Mouse (Mus musculus) urinary bladder, postnatal 4 days (tissue): ENCODE data around the gene Rec114.

Experiments used
- DNase-seq, 2 experiments: peaks; one replicate each; pipeline ENCODE4 v3.0.0; 2021 to 2022; ENCODE audit warnings: low spot score in 2 of 2

Gene Rec114

GRCm38 (mm10) chr9:58662791-58663190, 81.0 kb downstream of the Rec114 start:
- DNase-seq, result no peak

- DNase-seq, result no peak
These were observed 81.8 kb downstream of the Rec114 start for GRCm38 (mm10) chr9:58662007-58662406.

- no peak for DNase-seq
These were observed 83.1 kb downstream of the Rec114 start for GRCm38 (mm10) chr9:58660673-58661072.

GRCm38 (mm10) chr9:58659989-58660388, 83.8 kb downstream of the Rec114 start:
- no peak for DNase-seq

GRCm38 (mm10) chr9:58659331-58659730, 84.4 kb downstream of the Rec114 start:
- DNase-seq, result no peak

GRCm38 (mm10) chr9:58658596-58659309, 85.0 kb downstream of the Rec114 start:
- DNase-seq, result no peak

- no peak for DNase-seq
These were observed 85.8 kb downstream of the Rec114 start for GRCm38 (mm10) chr9:58657735-58658512.

GRCm38 (mm10) chr9:58656824-58657223, 86.9 kb downstream of the Rec114 start:
- no peak for DNase-seq

GRCm38 (mm10) chr9:58656396-58656795, 87.4 kb downstream of the Rec114 start:
- DNase-seq, result no peak

- DNase-seq, result no peak
These were observed 89.3 kb downstream of the Rec114 start for GRCm38 (mm10) chr9:58654494-58654893.

GRCm38 (mm10) chr9:58651993-58652392, 91.8 kb downstream of the Rec114 start:
- DNase-seq, result no peak

- DNase-seq, result no peak
These were observed 94.5 kb downstream of the Rec114 start for GRCm38 (mm10) chr9:58649265-58649626.

GRCm38 (mm10) chr9:58648406-58649264, 95.1 kb downstream of the Rec114 start:
- DNase-seq, result no peak

GRCm38 (mm10) chr9:58630441-58630840, 113.3 kb downstream of the Rec114 start:
- no peak for DNase-seq

GRCm38 (mm10) chr9:58627197-58627596, 116.6 kb downstream of the Rec114 start:
- DNase-seq, result no peak

GRCm38 (mm10) chr9:58623009-58623408, 120.8 kb downstream of the Rec114 start:
- no peak for DNase-seq

- DNase-seq, result no peak
These were observed 128.5 kb downstream of the Rec114 start for GRCm38 (mm10) chr9:58615064-58615938.

GRCm38 (mm10) chr9:58613790-58614189, 130.0 kb downstream of the Rec114 start:
- no peak for DNase-seq
